Mouse (Mus musculus) midbrain, embryonic 11.5 days (tissue): ENCODE results near the gene Zg16. TPM values are rescaled to one million over a fixed set of nuclear protein-coding genes. Genes with fewer than 3 reads are reported as not detected.

Source experiments
- ATAC-seq: fragments of 200-750 bp; cut with Nextera tagmentation; 2 replicates; pipeline ENCODE4 v1.8.0; 2017; ENCODE audit warnings: moderate TSS enrichment, moderate library complexity; ENCODE audit not compliant: low FRiP score
- DNase-seq: peaks from one replicate; pipeline ENCODE4 v3.0.0; 2015; ENCODE audit warnings: low spot score; ENCODE audit errors: missing footprints
- H3K27ac ChIP-seq: fragments of 300-500 bp; sonication (generic); 2 replicates; pipeline ENCODE4 v1.5.1; 2014; ENCODE audit warnings: low read depth, low read length
- H3K27me3 ChIP-seq: fragments of 300-500 bp; sonication (generic); 2 replicates; pipeline ENCODE4 v1.6.1; 2014; ENCODE audit warnings: mild to moderate bottlenecking, low read length, moderate library complexity, mixed read lengths; ENCODE audit not compliant: control insufficient read depth, insufficient read depth
- H3K36me3 ChIP-seq: fragments of 300-500 bp; sonication (generic); 2 replicates; pipeline ENCODE4 v1.6.1; 2014; ENCODE audit warnings: mild to moderate bottlenecking, low read length, moderate library complexity, mixed read lengths; ENCODE audit not compliant: control insufficient read depth, insufficient read depth
- H3K4me1 ChIP-seq: fragments of 300-500 bp; sonication (generic); 2 replicates; pipeline ENCODE4 v1.6.1; 2014; ENCODE audit warnings: low read length; ENCODE audit not compliant: control insufficient read depth, insufficient read depth
- H3K4me2 ChIP-seq: fragments of 300-500 bp; sonication (generic); 2 replicates; pipeline ENCODE4 v1.6.1; 2014; ENCODE audit warnings: mild to moderate bottlenecking, moderate library complexity
- H3K4me3 ChIP-seq: fragments of 300-500 bp; sonication (generic); 2 replicates; pipeline ENCODE4 v1.5.1; 2014; ENCODE audit warnings: low read depth, low read length
- H3K9ac ChIP-seq: fragments of 300-500 bp; sonication (generic); 2 replicates; pipeline ENCODE4 v1.6.1; 2014; ENCODE audit warnings: low read length
- H3K9me3 ChIP-seq: fragments of 300-500 bp; sonication (generic); 2 replicates; pipeline ENCODE4 v1.6.1; 2016; ENCODE audit warnings: low read length; ENCODE audit not compliant: control insufficient read depth
- WGBS: fragments of 180-500 bp; shearing (Covaris S2); extraction: QIAGEN DNeasy Blood & Tissue Kit; methylation state at CpG from one replicate; pipeline ENCODE4 v1.1.7; 2014; 5-methylcytosine and 5-hydroxymethylcytosine counted together
- polyA plus RNA-seq: library from polyadenylated mRNA; unstranded; fragments of >200 nt; fragmentation: Nextera tagmentation; extraction: Ambion mirVana; gene quantifications from 2 replicates; pipeline ENCODE4 v1.2.1, GENCODE M21; 2014

Zg16 gene
- polyA plus RNA-seq, 1 experiment from 2014 or later, result not detected

GRCm38 (mm10) chr7:127025556-127026160, 61.5 kb downstream of the Zg16 start:
- H3K27me3 ChIP-seq, result no peaks in the 10 kb centered on the region
- H3K4me1 ChIP-seq, result peaks cover 50% of the 10 kb centered on the region
- H3K27ac ChIP-seq, result peak overlapping the region; percentile 97
- H3K4me3 ChIP-seq, result peak overlapping the region; percentile 99
- ATAC-seq (no peak), DNase-seq (no peak)
- H3K9me3 ChIP-seq, result no peaks in the 10 kb centered on the region
- H3K4me2 ChIP-seq, result peak overlapping the region; percentile 99
- peak overlapping the region; percentile 100 for H3K9ac ChIP-seq
- peaks cover 16% of the 10 kb centered on the region for H3K36me3 ChIP-seq
- WGBS, result under 1% methylated on average over 60 of the region's 65 CpGs

- Histone ChIP-seq H3K9me3 (no peaks in the 10 kb centered on the region), H3K4me1 (peaks cover 57% of the 10 kb centered on the region), H3K4me3 (peak overlapping the region; percentile 99), H3K36me3 (peaks cover 16% of the 10 kb centered on the region), H3K9ac (peak overlapping the region; percentile 100), H3K27ac (peak overlapping the region; percentile 97), H3K27me3 (no peaks in the 10 kb centered on the region), H3K4me2 (peak overlapping the region; percentile 99)
- WGBS, result under 1% methylated on average over 30 of the region's 30 CpGs
- DNase-seq (peak; percentile 96), ATAC-seq (peak; percentile 19; the same call in 1 of the 2 replicates)
Measured at GRCm38 (mm10) chr7:127024755-127025555, 62.2 kb downstream of the Zg16 start.

- ATAC-seq (no peak), DNase-seq (no peak)
- Histone ChIP-seq H3K4me2 (peak overlapping the region; percentile 99), H3K9me3 (no peaks in the 10 kb centered on the region), H3K27ac (no peak overlapping the region), H3K27me3 (no peaks in the 10 kb centered on the region), H3K9ac (peak overlapping the region; percentile 100), H3K4me1 (peaks cover 59% of the 10 kb centered on the region), H3K4me3 (peak overlapping the region; percentile 99), H3K36me3 (peaks cover 14% of the 10 kb centered on the region)
- 24% methylated on average over 19 of the region's 19 CpGs for WGBS
Measured at GRCm38 (mm10) chr7:127023896-127024690, 63.0 kb downstream of the Zg16 start.

GRCm38 (mm10) chr7:127023272-127023691, 63.8 kb downstream of the Zg16 start:
- WGBS, result 82% methylated on average over 13 of the region's 13 CpGs
- no peaks in the 10 kb centered on the region for H3K9me3 ChIP-seq
- H3K4me1 ChIP-seq, result peaks cover 63% of the 10 kb centered on the region
- no peak overlapping the region; the same call in 1 of the 2 replicates for H3K27ac ChIP-seq
- H3K27me3 ChIP-seq, result no peaks in the 10 kb centered on the region
- DNase-seq (no peak), ATAC-seq (no peak)
- H3K4me2 ChIP-seq, result peak overlapping the region; percentile 99
- peak overlapping the region; percentile 99 for H3K4me3 ChIP-seq
- peaks cover 12% of the 10 kb centered on the region for H3K36me3 ChIP-seq
- H3K9ac ChIP-seq, result peak overlapping the region; percentile 100

- no peak for DNase-seq
- ATAC-seq, result no peak
- no peak overlapping the region; the same call in 1 of the 2 replicates for H3K9ac ChIP-seq
- WGBS, result 77% methylated on average over 7 of the region's 7 CpGs
- H3K36me3 ChIP-seq, result peaks cover 12% of the 10 kb centered on the region
- H3K4me1 ChIP-seq, result peaks cover 60% of the 10 kb centered on the region
- peak overlapping the region; percentile 40; the same call in 1 of the 2 replicates for H3K27ac ChIP-seq
- H3K4me3 ChIP-seq, result no peak overlapping the region; the same call in 1 of the 2 replicates
- peak overlapping the region; percentile 20 for H3K4me2 ChIP-seq
- no peaks in the 10 kb centered on the region for H3K9me3 ChIP-seq
- H3K27me3 ChIP-seq, result no peaks in the 10 kb centered on the region
Measured at GRCm38 (mm10) chr7:127022528-127023271, 64.4 kb downstream of the Zg16 start.

GRCm38 (mm10) chr7:127021563-127022527, 65.3 kb downstream of the Zg16 start:
- Histone ChIP-seq H3K9me3 (no peaks in the 10 kb centered on the region), H3K4me3 (peak overlapping the region; percentile 44), H3K4me2 (peak overlapping the region; percentile 86), H3K27me3 (no peaks in the 10 kb centered on the region), H3K4me1 (peaks cover 58% of the 10 kb centered on the region), H3K9ac (peak overlapping the region; percentile 79), H3K27ac (peak overlapping the region; percentile 72), H3K36me3 (peaks cover 12% of the 10 kb centered on the region)
- DNase-seq (no peak), ATAC-seq (no peak)
- 39% methylated on average over 5 of the region's 5 CpGs for WGBS

- ATAC-seq (peak; percentile 34), DNase-seq (peak; percentile 95)
- no peaks in the 10 kb centered on the region for H3K9me3 ChIP-seq
- peaks cover 58% of the 10 kb centered on the region for H3K4me1 ChIP-seq
- H3K4me3 ChIP-seq, result peak within 1 kb of the TSS; percentile 44
- WGBS, result under 1% methylated on average over 35 of the region's 37 CpGs
- no peaks in the 10 kb centered on the region for H3K27me3 ChIP-seq
- H3K4me2 ChIP-seq, result peak within 1 kb of the TSS; percentile 86
- H3K27ac ChIP-seq, result peak within 1 kb of the TSS; percentile 72
- peak within 1 kb of the TSS; percentile 79 for H3K9ac ChIP-seq
- peaks cover 12% of the 10 kb centered on the region for H3K36me3 ChIP-seq
Measured at GRCm38 (mm10) chr7:127020901-127021562, 66.1 kb downstream of the Zg16 start, which contains the start of the genes Gm42742 and Prrt2. Gene Gm42742, minus strand, starts transcription at chr7:127021097. Gene Prrt2, minus strand, starts transcription at chr7:127021211.
